Mouse (Mus musculus) layer of hippocampus, postnatal 14 days (tissue): ENCODE data around the gene Gm10570. TPM values are rescaled to one million over a fixed set of nuclear protein-coding genes. Genes with fewer than 3 reads are reported as not detected.
A peak's percentile ranks its signal among the peaks of the same experiment; 100 is the strongest.

ENCODE experiments used
- DNase-seq, 2 experiments: peaks; one replicate each; pipeline ENCODE4 v3.0.0; 2021 to 2022; ENCODE audit warnings: low spot score in 2 of 2, mixed read lengths in 1 of 2
- long read RNA-seq, 2 experiments: library from polyadenylated mRNA; stranded (forward); transcript quantifications; one replicate each; pipeline ENCODE4 v2.0.0; 2021
- total RNA-seq, 2 experiments: library from RNA; stranded (reverse); gene quantifications; 2 replicates each; pipeline ENCODE4 v1.2.3; 2021

Gene Gm10570
- total RNA-seq, result 1 to 10 TPM; 1.5 to 2.6 TPM
- long read RNA-seq, experiment 1, partial matches to known transcripts, result 0 of 1 reads
- long read RNA-seq, experiment 1, other reads (novel, unspliced or antisense), result 0 of 1 reads
- long read RNA-seq, experiment 2, result 0 reads

DNA sequence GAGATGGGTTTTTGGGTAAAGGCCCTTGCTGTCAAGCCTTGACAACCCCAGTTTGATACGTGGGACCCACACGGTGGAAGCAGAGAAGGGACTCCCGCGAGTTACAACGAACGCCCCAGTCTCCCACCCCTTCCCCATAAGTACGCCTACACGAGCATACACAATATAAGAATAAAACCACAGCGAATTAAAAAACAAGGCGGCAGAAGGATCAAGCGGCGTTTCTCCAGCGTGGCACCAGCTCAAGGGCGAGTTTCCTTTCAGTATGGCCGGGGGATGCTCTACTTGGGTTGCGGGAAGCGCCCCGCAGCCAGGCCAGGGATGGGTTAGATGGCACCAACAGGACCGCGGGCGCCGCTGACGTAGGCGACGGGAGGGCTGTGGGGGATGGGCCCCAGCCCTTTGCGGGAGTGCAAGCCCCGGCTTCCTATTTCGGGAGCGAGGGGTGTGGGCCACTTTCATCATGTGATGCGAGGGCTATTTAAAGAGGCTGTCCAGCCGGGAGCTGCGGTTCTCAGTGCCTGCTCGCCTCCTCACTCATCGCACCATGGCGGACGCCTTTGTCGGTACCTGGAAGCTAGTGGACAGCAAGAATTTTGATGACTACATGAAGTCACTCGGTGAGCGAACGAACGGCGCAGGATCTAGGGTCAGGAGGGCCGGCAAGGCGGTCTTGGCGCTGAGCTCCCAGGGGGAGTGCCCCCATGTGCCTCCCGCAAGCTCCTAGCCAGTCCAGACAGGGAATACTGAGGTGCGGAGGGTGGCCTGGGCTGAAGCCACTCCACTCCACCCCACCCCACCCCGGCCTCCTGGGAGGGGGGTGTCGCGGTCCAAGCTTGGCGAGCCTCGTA lies at the start of gene Gm10570, which contains the start of gene Fabp3:
Gene Gm10570, minus strand, starts transcription at position 444 of the 851 bp plus-strand sequence.
Gene Fabp3, plus strand, starts transcription at position 365 of the 851 bp plus-strand sequence.
- peak; percentile 64 to 65 for DNase-seq

DNA sequence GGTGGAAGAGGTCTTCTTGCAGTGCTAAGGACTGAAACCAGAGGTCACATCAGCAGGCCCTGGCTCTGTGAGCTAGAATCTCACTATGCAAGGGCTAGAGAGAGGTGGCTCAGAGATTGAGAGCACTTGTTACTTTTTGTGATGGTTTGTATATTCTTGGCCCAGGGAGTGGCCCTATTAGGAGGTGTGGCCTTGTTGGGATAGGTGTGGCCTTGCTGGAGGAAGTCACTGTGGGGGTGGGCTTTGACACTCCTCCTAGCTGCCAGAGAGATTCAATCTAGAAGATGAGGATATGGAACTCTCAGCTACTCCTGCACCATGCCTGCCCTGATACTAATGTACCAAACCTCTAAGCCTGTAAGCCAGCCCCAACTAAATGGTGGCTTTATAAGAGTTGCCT lies 49.5 kb upstream of the Gm10570 start:
- DNase-seq, result no peak

DNA sequence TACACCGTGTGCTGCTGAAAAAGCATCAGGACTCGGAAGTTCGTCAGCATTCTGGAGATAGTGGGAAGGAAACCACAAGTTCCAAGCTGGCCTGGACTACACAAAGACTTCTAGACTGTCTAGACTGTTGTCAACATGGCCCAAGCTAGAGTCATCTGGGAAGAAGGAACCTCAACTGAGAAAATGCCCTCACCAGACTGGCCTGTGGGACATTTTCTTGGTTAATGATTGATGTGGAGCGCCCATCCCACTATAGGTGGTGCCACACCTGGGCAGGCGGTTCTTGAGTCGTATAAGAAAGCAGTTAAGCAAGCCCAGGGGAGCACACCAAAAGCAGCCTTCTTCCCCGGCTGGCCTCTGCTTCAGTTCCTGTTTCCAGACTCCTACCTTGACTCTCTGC lies 44.1 kb upstream of the Gm10570 start:
- DNase-seq, result no peak

DNA sequence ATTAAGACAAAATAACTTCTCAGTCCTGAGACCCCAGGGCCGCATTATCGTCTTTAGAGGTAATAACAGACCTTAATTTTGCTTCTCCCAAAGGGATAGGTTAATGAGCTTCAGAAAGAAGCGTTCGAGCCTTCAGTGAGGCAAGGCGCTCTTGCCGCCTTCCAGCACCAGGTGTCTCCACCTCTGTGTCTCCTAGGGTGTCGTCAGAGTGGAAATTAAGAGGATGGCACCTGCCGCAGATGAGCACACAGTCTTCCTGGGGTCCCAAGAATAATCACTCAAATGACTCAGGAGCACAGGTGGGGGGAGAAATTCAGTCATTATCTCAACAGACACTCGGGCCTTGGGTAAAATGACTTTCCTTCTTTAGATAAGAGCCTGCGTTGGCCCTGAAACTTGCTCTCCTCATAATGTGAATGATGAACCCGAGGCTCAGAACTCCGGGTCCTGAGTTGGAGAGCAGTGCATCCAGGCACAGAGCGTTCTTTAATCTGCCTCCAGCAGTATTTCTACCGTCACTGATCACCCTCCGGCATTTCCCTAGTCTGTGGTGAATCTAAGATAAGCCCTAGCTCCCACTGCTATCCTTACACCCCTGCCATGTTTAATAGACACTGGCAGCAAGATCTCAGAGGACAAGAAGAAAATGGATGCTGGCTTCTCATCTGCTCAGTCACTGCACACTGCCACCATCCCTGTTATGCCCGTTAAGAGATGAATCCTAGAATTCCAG lies 42.4 kb upstream of the Gm10570 start:
- no peak for DNase-seq

DNA sequence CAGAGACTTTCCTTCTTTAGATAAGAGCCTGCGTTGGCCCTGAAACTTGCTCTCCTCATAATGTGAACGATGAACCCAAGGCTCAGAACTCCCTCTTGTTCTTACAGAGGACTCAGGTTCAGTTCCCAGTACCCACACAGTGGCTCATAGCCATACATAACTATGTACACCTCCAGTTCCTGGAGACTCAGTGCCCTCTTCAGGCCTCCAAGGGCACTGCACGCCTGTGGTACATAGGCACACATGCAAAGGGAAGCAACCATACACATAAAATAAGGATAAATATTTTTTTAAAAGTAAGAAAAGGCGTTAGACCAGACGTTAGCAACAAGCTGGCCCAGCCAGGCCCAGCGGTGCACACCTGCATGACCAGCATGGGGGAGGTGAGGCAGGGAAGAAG lies 41.2 kb upstream of the Gm10570 start:
- no peak for DNase-seq

DNA sequence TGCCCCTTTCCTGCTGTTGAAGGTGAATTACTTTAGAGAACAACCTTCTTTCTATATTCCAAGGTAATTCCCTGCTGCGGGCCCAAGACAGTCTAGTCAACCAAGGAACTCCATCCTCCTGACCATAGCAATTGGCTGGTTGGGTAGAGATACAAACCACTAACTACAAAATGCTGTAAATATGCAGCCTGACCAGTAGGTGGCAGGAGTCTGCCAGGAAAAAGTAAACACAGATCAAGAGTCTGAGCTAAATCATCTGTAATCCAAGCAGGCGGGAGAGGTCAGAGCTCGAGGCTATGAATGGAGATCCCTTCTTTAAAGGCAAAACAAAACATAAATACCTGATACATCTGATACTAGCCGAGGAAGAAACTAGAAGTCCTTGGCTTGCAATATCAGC lies 33.2 kb upstream of the Gm10570 start:
- peak; percentile 25 to 51 for DNase-seq

DNA sequence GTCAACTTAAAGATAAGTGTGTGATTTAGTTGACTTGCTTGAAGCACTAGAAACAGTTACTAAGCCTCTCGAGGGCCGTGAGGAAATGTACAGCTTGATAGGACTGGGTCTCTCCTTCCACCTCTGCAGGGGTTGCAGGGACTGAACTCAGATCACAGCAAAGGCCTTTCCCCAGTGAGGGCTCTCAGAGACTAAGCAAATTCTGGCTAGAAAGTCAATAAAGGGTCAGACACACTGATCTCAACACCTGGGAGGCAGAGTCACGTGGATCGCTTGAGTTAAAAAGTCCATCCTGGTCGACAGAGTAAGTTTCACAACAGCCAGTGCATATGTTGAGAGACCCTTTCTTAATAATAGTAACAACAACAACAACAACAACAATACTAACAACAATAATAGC lies 27.4 kb upstream of the Gm10570 start:
- no peak for DNase-seq

DNA sequence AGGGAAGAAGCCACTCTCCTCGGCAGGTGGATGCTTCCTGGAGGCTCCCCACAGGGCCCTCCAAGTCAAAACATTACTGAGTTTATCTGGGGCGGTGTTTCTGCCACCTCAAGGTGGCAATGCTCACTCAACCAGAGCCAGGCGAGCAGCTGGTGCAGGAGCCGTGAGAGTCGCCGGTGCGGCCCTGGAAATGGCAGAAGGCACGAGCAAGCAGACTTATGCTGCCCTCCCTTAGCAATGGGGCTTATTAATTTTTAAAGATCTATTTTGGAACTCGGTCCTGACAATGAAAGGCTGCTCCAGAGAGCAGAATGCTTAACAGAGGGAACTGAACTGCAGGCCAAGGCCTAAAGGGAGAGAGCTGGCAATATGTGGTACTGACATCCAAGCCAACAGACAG lies 18.9 kb upstream of the Gm10570 start:
- DNase-seq, result no peak

DNA sequence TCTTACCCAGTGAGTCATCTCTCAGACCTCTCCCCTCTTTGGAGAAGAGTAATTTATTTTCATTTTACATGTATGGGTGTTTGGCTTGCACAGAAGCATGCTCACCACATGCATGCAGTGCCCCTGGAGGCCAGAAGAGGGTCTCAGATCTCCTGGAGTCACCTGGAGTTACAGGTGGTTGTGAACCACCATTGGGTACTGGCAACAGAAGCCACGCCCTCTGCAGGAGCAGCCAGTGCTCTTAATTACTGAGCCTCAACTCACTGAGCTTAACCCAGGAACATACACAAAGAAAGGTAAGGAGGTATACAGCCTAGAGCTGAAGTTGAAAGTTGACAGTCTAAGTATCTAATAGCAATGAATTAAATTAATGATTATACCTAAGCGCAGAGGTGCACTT lies 17.0 kb upstream of the Gm10570 start:
- DNase-seq, result no peak

DNA sequence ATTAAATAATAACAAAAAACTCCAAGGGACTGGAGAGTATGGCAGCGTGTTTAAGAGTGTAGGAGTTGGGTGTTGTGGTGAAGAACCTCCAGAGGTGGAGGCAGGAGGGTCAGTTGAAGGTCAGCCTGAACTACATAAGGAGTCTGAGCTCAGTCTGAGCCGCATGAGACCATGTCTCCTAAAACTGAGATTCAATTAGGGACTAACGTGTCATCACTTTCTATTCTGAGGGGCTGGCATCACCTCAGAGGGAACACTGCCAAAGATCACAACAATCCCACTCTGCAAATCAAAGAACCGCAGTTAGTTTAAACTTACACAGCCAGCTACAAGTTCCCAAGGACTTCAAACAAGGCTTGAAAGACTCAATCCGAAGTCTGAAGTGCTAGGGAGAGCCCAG lies 15.1 kb upstream of the Gm10570 start:
- DNase-seq, result no peak

DNA sequence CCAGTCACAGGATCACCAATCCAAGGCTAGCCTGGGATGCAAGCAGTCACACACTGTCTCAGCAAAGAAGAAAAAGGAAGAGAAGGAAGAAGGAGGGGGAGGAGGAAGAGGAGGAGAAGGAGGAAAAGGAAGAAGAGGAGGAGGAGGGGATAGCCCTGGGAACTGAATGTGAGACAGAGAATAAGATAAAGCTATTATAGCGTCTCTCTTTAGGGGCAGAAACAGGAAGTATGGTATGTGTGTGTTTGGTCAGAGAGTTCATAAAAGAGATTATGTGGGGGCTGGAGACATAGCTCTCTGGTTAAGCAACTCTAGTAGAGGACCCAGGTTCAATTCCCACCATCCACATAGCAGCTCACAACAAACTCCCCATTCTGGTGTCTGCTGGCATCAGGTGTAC lies 14.7 kb upstream of the Gm10570 start:
- DNase-seq, result no peak

DNA sequence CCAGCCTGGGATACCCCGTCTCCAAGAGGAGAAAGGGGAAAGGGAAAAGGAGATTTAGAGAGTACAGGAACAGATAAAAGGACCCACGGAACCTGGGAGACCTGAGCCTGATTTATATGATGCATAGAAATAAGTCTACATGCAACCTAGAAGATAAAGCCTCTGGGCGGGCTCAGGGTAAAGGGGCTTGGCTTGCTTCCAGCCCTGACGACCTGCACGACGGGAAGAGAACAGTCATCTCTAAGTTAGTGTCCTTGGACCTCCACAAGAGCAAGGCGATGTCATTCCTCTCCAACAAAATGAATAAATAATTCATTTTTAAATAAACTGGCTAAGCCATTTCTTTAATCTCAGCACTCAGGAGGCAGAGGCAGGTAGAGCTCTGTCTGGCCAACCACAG lies 14.1 kb upstream of the Gm10570 start:
- DNase-seq, result no peak

DNA sequence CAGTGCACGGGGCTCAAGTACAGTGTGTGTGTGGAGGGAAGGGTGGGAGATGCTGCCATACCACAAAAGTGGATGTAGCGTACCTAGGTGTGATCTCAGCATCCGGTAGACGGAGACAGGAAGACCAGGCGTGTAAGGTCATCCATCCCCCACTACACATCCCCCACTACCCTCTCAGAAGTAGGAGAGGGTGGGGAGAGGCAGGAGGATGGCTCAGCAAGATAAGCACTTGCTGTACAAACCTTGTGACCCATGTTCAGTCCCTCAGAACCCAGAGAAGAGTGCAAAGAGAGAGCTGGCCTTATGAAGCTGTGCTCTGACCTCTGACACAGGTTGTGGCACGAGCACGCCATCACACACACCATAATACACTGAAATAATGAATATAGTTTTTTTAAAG lies 13.2 kb upstream of the Gm10570 start:
- no peak for DNase-seq

DNA sequence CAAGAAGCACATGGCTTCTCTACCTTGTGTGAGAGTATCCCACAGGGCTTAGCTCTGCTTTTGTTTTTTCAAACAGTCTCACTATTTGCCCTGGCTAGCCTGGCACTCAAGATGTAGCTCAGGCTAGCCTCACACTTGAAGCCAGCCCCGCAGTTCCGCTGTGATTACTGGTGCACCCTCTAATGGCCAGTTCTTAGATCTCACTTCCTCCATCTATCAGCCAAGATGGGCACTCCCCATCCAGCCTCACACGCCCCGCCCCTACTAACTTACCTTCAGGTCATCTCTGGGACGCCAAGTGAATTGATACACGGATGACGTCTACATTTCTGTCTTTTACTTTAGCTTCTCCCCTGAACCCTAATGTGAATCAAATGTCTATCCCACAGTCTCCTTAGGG lies 11.1 kb upstream of the Gm10570 start:
- no peak for DNase-seq

DNA sequence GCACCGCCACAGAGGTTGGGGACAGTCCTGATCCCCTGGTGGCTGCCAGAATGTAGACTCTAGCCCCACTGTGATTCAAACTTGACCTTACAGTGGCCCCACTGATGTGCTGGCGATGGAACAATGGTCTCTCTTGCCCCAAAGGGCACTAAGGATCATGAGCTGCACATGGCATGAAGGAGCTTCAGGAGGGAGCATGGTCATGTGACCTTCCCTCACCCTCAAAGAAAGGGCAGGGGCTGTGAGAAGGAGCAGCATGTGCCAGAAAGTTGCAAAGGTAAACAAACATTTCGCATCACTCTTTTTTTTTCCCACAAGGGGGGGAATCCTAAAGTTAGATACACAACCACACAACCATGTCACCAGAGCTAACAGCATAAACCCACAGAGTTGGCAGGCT lies 9.6 kb upstream of the Gm10570 start:
- no peak for DNase-seq

DNA sequence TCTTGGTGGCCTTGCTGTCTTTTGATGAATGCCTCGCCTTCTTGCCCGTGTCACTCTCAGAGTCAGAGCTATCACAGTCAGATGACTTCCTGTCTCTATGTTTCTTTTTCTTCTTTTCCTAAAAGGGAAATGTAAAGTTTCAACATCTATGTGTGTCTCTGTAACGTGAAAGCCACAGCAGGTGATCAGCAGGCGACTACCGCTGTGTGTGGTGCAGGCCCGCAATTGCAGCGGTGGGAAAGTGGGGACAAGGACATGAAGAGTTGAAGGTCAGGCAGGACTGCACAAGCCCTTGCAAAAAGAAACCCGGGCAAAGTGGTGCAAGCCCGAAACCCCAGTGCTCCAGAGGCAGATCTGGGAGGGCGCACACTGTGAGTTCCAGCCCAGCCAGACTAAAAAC lies 8.2 kb upstream of the Gm10570 start:
- DNase-seq, result no peak

DNA sequence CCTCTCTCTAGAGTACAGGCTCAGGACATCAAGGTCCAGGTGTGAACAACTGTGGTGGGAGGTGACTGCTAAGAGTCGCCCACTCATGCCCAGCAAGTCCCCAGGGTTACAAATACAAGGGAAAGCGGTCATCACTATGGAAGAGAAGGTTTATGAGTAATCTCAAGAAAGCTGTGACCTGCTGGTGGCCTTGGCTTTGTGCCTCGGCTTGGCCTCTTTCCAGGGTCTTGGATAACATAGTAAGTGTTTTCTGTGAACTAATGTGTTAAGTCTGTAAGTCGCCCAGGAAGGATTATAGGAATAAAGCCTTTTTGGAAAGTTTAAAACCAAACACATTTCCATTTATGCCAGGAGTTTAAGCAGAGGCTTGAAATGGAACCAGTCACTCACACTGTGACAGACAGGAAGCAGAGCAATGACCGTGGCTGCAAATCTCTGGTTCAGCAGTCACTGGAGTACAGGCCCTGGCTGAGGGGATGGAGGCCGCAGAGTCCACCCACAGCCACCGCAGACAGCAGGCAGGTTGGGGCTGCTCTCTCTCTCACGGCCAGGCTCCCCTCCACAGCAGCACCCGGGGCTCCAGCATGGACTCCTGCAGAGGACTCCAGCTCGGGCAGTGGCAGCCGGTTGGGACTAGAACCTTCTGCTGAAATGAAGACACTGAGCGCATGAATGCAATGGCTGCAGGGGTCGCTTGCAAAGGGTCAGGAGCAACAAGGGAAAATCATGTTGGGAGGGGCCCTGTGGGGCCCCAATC lies 7.5 kb upstream of the Gm10570 start:
- no peak for DNase-seq

DNA sequence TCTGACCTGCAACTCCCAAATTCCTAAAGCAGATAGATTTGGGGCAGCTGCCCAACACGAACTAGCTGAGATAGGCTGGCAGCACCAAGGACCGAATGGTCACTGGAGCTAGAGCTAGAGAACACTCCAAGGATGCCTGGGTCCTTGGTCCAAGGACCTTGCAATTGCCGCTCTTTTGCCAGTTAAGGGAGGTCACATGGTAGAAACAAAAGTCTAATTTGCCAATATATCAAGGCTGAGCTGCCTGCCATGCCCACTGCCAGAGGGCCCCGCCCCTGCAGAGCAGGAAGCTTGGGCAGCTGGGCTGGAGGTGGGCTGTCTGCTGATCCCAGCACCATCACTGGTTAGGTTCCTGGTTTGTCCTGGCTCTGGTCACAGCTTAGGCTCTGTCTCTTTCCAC lies 5.1 kb upstream of the Gm10570 start:
- DNase-seq, result no peak

DNA sequence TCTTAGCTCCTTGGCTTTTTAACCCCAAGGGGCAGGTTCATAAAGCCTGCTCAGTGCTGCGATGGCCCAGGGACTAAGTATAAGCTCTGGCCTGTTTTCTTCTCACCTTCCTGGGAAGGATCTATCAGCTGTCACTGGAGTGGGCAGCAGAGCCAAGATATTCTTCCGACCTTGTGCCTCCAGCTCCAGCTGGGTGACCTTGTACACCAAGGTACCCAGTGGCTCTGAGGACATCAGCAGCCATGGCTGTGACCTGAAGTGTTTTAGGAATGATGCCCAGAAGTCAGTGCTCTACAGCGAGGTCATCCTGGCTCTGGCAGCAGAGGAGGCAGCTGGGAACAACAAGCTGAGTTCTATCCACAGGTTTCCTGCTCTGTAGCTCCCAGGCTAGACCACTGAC lies 4.1 kb upstream of the Gm10570 start:
- DNase-seq, result no peak

DNA sequence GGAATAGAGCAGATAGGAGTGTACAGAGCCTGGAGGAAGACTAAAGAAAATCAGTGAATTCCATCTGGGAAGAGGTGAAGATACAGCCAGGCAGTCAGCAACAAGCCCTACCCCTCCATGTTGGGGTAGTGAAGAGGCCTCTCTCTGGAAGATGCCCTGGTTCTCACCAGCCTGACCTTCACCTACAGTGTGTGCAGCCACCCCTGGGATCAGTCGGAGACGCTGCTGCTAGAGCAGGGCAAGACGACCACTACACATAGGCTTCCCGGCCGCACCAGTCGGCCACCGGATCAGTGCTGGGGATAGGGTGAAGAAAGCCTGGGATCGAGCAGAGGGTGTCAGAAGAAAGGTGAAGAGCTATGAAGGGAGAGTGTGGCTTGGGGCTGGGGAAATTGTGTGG lies 780 bp upstream of the Gm10570 start:
- DNase-seq, result no peak

DNA sequence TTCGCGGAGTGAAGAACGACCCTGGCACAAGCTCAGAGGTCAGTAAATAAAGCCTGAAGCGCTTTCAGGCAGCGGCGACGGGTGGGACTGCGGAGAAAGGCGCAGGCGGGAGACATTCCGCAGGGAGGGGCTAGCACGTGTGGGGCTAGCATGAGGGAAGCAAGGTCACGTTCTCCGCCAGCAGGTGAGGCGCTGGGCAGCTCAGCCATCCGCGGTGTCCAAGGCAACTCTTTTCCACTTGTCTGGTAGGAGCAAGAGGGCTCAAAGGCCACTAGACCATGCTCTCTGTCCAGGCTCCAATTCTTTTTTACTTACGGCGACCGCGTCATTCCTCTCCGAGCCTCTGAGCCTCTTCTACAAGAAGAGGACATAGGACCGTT lies 633 bp downstream of the Gm10570 start:
- no peak for DNase-seq
